In genomic region chr14:29839576-29839975, GRCm38 (mm10) we compare ENCODE assay signal across 16 mouse cellular contexts.
"Had no signal": no experiment of that assay in that cellular context is flagged by ENCODE, and none has a peak within 500 bp of the region (broad histone marks: within the 10 kb centered on the region; RNA-seq: fewer than 3 reads in every experiment).

No protein-coding gene starts in this region.

- H3K27me3 ChIP-seq: midbrain, embryonic 12.5 days; neural tube, embryonic 12.5 days had no signal

- H3K27ac ChIP-seq: midbrain, embryonic 10.5 days; midbrain, embryonic 12.5 days; neural tube, embryonic 12.5 days had no signal

- H3K36me3 ChIP-seq: midbrain, embryonic 10.5 days; midbrain, embryonic 12.5 days; neural tube, embryonic 12.5 days had no signal

- DNase-seq: lung, adult 18-20 months; lung, embryonic 14.5 days; lung, postnatal 10 days; lung, postnatal 4 days; midbrain, embryonic 14.5 days; retina, postnatal 1 day; right cerebral cortex, adult 18-20 months; right cerebral cortex, postnatal 25 days; right cerebral cortex, postnatal 4 days; spleen, adult 18-20 months; thymus, adult 18-20 months; thymus, postnatal 14 days; thymus, postnatal 36 days had no signal

- H3K9me3 ChIP-seq: midbrain, embryonic 10.5 days; midbrain, embryonic 12.5 days; neural tube, embryonic 12.5 days had no signal

- H3K9ac ChIP-seq: lung, embryonic 14.5 days; midbrain, embryonic 12.5 days; neural tube, embryonic 12.5 days had no signal

- H3K4me2 ChIP-seq: lung, embryonic 14.5 days; midbrain, embryonic 12.5 days; neural tube, embryonic 12.5 days had no signal

- H3K4me3 ChIP-seq: midbrain, embryonic 10.5 days; midbrain, embryonic 12.5 days; neural tube, embryonic 12.5 days had no signal

- H3K4me1 ChIP-seq: midbrain, embryonic 10.5 days; midbrain, embryonic 12.5 days; neural tube, embryonic 12.5 days had no signal
